Mouse (Mus musculus) hindbrain, embryonic 16.5 days (tissue): ENCODE measurements around the gene 1700013F07Rik. TPM values are rescaled to one million over a fixed set of nuclear protein-coding genes. Genes with fewer than 3 reads are reported as not detected.
A peak's percentile ranks its signal among the peaks of the same experiment; 100 is the strongest.

Source experiments
- ATAC-seq: fragments of 200-750 bp; cut with Nextera tagmentation; 2 replicates; pipeline ENCODE4 v1.8.0; 2017; ENCODE audit warnings: moderate TSS enrichment, moderate library complexity
- H3K27ac ChIP-seq: fragments of 300-500 bp; sonication (generic); 2 replicates; pipeline ENCODE4 v1.5.1; 2014; ENCODE audit warnings: low read depth, mild to moderate bottlenecking, control low read depth, low read length, moderate library complexity
- H3K27me3 ChIP-seq: fragments of 300-500 bp; sonication (generic); replicated peaks from 2 replicates; pipeline ENCODE4 v1.6.1; 2014; ENCODE audit warnings: low read length; ENCODE audit not compliant: control insufficient read depth, insufficient read depth
- H3K36me3 ChIP-seq: fragments of 300-500 bp; sonication (generic); 2 replicates; pipeline ENCODE4 v1.6.1; 2014; ENCODE audit warnings: mild to moderate bottlenecking, low read length, moderate library complexity, mixed read lengths; ENCODE audit not compliant: control insufficient read depth, insufficient read depth
- H3K4me1 ChIP-seq: fragments of 300-500 bp; sonication (generic); 2 replicates; pipeline ENCODE4 v1.6.1; 2014; ENCODE audit warnings: low read depth, low read length; ENCODE audit not compliant: control insufficient read depth, insufficient read depth
- H3K4me2 ChIP-seq: fragments of 300-500 bp; sonication (generic); 2 replicates; pipeline ENCODE4 v1.6.1; 2014; ENCODE audit warnings: mild to moderate bottlenecking, low read length, control low read depth, moderate library complexity
- H3K4me3 ChIP-seq: fragments of 300-500 bp; sonication (generic); 2 replicates; pipeline ENCODE4 v1.5.1; 2014; ENCODE audit warnings: mild to moderate bottlenecking, low read length, control low read depth, moderate library complexity
- H3K9ac ChIP-seq: fragments of 300-500 bp; sonication (generic); 2 replicates; pipeline ENCODE4 v1.6.1; 2014; ENCODE audit warnings: low read depth, mild to moderate bottlenecking, control low read depth, low read length, moderate library complexity
- H3K9me3 ChIP-seq: fragments of 300-500 bp; sonication (generic); 2 replicates; pipeline ENCODE4 v1.6.1; 2014; ENCODE audit warnings: mild to moderate bottlenecking, low read length, moderate library complexity; ENCODE audit not compliant: control insufficient read depth
- WGBS: fragments of 180-500 bp; shearing (Covaris S2); extraction: QIAGEN DNeasy Blood & Tissue Kit; methylation state at CpG from one replicate; pipeline ENCODE4 v1.1.7; 2014; 5-methylcytosine and 5-hydroxymethylcytosine counted together
- microRNA-seq: library from miRNA; unstranded; fragments of <30 nt; microRNA quantifications from one replicate; pipeline ENCODE4, GENCODE M21; 2017
- polyA plus RNA-seq: library from polyadenylated mRNA; unstranded; fragments of >200 nt; fragmentation: Nextera tagmentation; extraction: Ambion mirVana; gene quantifications from 2 replicates; pipeline ENCODE4 v1.2.1, GENCODE M21; 2015

1700013F07Rik gene
- polyA plus RNA-seq, 1 experiment from 2014 or later, result 2.7 TPM

DNA sequence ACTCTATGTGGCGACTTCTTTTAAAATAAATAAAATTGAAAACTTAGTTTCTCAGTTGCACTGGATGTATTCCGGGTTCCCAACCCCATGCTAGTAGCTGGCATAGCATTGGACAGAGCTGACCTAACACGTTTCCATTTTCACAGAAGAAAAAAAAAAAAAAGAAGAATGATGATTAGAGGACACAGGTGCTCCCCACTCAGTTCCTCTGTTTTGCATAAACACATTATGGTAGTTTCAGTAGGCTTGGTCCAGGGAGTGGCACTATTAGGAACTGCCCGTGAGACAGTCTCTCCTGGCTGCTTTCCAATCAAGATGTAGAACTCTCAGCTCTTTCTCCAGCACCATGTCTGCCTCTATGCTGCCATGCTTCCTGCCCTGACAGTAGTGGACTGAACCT lies 50.6 kb downstream of the 1700013F07Rik start:
- Histone ChIP-seq H3K4me1 (no peaks in the 10 kb centered on the region), H3K4me3 (no peak overlapping the region), H3K9ac (no peak overlapping the region), H3K27ac (no peak overlapping the region), H3K9me3 (no peaks in the 10 kb centered on the region), H3K36me3 (no peaks in the 10 kb centered on the region), H3K4me2 (no peak overlapping the region), H3K27me3 (no peaks in the 10 kb centered on the region)
- WGBS, result 76% methylated on average over 4 of the region's 4 CpGs
- no peak for ATAC-seq

DNA sequence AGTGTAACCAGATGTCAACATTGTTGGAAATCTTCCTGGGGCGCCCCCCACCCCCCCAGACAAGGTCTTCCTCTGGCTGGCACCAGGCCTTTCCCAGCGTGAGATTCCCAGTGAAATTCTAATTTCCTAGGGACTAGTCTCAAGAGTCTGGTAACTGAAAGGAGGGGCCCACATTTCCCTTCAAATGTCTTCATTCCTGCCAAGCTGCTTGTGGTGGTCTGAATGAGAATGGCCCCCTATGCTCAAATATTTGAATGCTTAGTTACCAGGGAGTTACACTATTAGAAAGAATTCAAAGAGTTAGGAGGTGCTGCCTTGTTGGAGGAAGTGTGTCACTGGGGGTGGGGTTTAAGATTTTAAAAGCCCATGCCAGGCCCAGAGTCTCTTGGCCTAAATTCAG lies 54.5 kb downstream of the 1700013F07Rik start:
- H3K27me3 ChIP-seq, result no peaks in the 10 kb centered on the region
- ATAC-seq, result no peak
- no peaks in the 10 kb centered on the region for H3K36me3 ChIP-seq
- no peak overlapping the region for H3K27ac ChIP-seq
- H3K4me1 ChIP-seq, result peaks cover 4% of the 10 kb centered on the region
- no peak overlapping the region for H3K9ac ChIP-seq
- H3K4me2 ChIP-seq, result no peak overlapping the region
- no peak overlapping the region for H3K4me3 ChIP-seq
- H3K9me3 ChIP-seq, result no peaks in the 10 kb centered on the region
- WGBS, result 13% methylated on average over 2 of the region's 2 CpGs

DNA sequence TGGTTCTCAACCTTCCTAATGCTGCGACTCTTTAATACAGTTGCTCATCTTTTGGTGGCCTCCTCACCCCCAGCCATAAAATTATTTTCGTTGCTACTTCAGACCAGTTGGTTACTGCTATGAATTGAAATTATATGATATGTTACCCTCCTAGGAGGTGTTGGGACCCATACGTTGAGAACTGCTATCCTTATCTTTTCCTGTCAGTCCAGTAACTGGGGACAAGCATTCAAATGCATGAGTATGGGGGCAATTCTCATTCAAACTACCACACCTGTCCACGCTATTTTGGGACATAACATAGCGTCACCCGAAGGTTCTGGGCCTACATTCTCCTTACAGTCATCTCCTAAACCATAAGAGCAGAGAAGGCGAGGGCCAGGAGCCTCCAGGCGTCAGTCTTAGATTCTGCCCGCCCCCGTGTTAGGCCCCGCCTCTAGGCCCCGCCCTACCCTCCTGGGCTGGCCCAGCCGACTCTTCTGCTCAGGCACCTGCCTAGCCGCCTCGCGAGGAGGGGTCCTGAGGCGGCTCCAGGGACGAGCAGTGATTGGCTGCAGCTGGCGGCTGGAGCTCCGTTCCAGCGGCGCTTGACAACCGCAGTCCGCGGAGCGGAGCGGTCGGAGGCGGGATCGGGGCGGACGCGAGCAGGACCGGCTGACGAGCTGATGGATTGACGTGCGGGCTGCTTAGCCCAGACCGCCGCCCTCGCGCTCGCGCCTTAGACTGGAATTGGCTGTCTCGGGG lies 57.0 kb downstream of the 1700013F07Rik start, which contains the start of gene Wdr47:
Gene Wdr47, plus strand, starts transcription at position 494 of the 744 bp plus-strand sequence.
- peaks cover 4% of the 10 kb centered on the region for H3K4me1 ChIP-seq
- peak within 1 kb of the TSS; percentile 95 for H3K9ac ChIP-seq
- H3K4me2 ChIP-seq, result peak within 1 kb of the TSS; percentile 70
- H3K27me3 ChIP-seq, result no peaks in the 10 kb centered on the region
- 6% methylated on average over 44 of the region's 44 CpGs for WGBS
- peak; percentile 98 for ATAC-seq
- peak within 1 kb of the TSS; percentile 96 for H3K27ac ChIP-seq
- H3K36me3 ChIP-seq, result no peaks in the 10 kb centered on the region
- H3K9me3 ChIP-seq, result no peaks in the 10 kb centered on the region
- peak within 1 kb of the TSS; percentile 88 for H3K4me3 ChIP-seq

DNA sequence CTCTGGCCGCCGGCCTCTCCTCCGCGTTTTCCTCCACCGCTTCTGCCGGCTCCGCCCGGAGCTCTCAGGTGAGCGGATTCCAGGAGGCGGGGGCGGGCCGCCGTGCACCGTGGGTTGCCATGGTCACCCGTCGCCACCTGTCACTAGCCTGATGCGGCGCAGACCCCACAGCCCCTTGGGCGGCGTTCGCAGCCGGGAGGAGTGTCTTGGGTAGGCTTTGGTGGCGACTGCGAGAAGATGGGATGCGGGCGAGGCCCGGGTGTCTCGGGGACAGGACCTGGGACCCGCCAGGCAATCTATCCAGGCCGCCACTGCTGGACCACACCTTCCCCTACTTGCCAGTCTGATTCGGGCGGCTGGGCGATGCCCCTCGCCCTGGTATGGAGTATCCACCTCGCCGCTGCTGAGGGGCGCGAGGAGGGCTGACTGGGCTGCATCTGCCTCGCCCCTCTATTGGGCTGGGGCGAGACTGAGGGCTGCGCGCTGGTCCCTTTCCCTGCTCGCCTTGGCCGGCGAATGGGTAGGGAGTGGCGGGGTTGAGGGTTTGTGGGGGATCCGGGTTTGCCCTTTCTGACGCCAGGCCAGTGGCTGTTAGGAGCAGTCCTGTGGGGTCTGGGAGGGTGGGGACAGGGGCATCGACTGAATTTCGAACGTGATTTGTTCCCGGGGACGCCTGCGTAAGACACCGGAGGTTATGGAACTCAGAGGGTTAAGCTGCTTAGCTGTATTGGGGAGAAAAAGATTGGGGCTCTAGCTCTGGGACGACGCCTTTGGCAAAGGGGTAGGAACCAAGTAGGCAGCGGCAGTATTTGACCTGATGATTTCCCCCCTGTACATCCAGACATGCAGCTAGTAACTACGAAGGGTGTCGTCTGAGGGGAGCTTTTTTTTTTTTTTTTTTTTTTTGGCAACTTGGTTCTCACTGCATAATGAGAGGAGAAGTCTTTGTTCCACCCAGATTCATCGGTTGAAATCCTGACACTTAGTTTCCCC lies 57.9 kb downstream of the 1700013F07Rik start:
- WGBS, result 0% methylated on average over 55 of the region's 61 CpGs
- Histone ChIP-seq H3K4me3 (peak overlapping the region; percentile 88), H3K27me3 (no peaks in the 10 kb centered on the region), H3K9ac (peak overlapping the region; percentile 95), H3K27ac (peak overlapping the region; percentile 96), H3K9me3 (no peaks in the 10 kb centered on the region), H3K4me1 (peaks cover 4% of the 10 kb centered on the region), H3K36me3 (no peaks in the 10 kb centered on the region), H3K4me2 (peak overlapping the region; percentile 70)
- peak; percentile 84 for ATAC-seq

Small RNA genes lying within 50 kb of the gene (microRNA-seq; reads per million reads assigned to microRNA genes)
- gene Gm22860, result not detected

Other genes starting within 250 kb of the 1700013F07Rik start
- 0.11 TPM in 1 of 2 replicates, not detected in the other for gene Mybphl, start 169.2 kb upstream of the 1700013F07Rik start, polyA plus RNA-seq
- gene Psrc1, start 150.3 kb upstream of the 1700013F07Rik start, polyA plus RNA-seq, result 10.8 and 11.1 TPM in 2 replicates
- gene Celsr2, start 118.6 kb upstream of the 1700013F07Rik start, polyA plus RNA-seq, result 34.5 and 34.7 TPM in 2 replicates
- gene Sars, start 88.9 kb upstream of the 1700013F07Rik start, polyA plus RNA-seq, result 216 and 224 TPM in 2 replicates
- gene 5330417C22Rik, start 2.4 kb downstream of the 1700013F07Rik start, polyA plus RNA-seq, result 16.0 and 18.5 TPM in 2 replicates
- gene Tmem167b, start 28.3 kb downstream of the 1700013F07Rik start, polyA plus RNA-seq, result 51.0 and 54.3 TPM in 2 replicates
- gene Taf13, start 37.5 kb downstream of the 1700013F07Rik start, polyA plus RNA-seq, result 46.7 and 52.4 TPM in 2 replicates
- gene Wdr47, start 57.1 kb downstream of the 1700013F07Rik start, polyA plus RNA-seq, result 103 and 108 TPM in 2 replicates
- gene Clcc1, start 119.8 kb downstream of the 1700013F07Rik start, polyA plus RNA-seq, result 40.4 and 40.8 TPM in 2 replicates
- 19.8 and 21.1 TPM in 2 replicates for gene Gpsm2, start 188.2 kb downstream of the 1700013F07Rik start, polyA plus RNA-seq
- not detected in 2 replicates for gene Aknad1, start 205.5 kb downstream of the 1700013F07Rik start, polyA plus RNA-seq